Mouse (Mus musculus) kidney, adult 11 months (tissue): ENCODE results near the gene Syngr3.
"Not testable (repeated sequence)": the region's sequence is repeated elsewhere in the genome, so short reads cannot be mapped to it uniquely, and the experiment has no call there.

Experiments
- DNase-seq: peaks from one replicate; pipeline ENCODE4 v3.0.0; 2022

Syngr3 gene

DNA sequence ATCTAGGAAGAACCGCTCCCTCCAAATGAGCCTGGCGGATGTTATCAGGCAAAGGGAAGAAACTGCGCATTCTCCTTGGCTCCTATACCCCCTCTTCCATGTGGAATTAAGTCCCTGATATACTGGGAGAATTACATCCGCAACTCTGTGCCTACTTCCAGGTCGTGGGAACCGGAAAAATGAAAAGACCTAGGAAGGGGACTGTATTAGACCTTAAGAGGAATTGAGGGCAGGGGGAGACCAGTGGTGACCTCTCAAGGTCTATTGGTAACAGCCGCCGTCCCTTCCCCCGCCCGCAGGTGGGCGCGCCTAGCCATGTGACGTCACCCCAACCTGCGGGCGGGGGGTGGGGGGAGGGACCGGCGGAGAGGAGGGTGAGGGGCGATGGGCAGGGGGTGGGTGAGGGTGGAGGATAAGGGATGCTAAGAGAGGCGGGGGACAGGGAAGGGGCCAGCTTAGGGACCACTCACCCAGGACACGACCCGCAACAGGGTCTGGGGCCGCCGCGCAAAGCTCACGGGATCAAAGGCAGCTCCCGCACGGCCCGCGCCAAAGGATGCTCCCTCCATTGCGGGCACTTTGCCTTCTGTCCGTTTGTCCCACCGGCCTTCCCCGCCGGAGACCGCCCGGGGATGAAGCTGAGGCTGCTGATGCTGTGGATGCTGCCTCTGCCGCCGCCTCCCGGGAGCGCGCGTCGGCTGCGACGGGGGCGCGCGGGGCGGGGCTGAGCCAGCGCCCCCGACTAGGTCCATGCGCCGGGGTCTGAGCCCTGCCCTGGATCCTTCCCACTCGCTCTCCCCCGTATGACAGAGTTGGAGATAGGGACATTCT is at the start of gene Syngr3:
TSS of gene Syngr3 (minus strand) at position 705 of the 831 bp plus-strand sequence.
- DNase-seq, result no peak

DNA sequence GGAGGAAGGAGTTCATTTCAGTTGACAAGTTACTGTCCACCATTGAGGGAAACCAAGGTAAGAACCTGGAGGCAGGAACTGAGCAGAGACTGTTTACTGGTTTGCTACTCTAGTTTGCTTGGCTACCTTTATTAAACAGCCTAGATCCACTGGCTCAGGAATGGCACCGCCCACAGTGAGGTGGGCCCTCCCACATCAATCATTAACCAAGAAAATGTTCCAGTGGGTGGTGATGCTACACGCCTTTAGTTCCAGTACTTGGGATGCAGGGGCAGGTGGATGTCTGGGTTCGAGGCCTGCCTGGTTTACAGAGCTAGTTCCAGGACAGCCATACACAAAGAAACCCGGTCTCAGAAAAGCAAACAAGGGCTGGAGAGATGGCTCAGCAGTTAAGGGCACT is 48.5 kb upstream of the Syngr3 start:
- peak; percentile 81 for DNase-seq

DNA sequence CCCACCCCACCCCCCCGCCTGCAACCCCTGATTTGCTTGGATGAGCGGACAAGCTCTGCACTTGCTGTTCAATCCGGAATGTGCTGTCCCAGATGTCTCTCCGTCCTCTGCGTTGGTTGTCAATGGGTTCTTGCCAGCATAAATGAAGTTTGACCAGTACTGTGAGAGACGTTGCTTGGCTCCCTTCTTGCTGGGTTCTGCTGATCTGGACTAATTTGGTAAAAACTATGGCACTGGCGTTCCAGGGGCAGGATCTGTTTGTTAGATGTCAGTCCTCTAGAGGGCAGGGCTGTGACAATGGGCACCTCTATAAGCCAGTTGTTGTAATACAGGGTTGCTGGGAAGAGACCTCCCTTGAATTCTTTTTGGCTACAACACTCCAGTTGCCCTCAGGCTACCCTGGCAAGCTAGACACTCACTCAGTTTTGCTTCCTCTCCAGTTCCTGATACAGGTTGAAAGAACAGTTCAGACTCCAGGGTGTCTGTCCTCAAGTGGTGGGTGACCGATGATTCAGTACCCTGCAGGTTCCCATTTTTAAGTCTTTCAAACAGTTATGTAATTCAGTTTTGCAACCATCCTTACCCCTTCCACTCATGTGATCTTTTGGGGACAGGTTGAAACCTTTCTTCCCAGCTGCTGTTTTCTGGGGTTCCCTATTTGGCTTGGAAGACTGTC is 47.5 kb upstream of the Syngr3 start:
- DNase-seq, result peak; percentile 68

GRCm38 (mm10) chr17:24736330-24737051 is 46.7 kb upstream of the Syngr3 start, which contains the start of gene Msrb1:
Msrb1 (plus strand) TSS chr17:24736642.
- DNase-seq, result peak; percentile 99

DNA sequence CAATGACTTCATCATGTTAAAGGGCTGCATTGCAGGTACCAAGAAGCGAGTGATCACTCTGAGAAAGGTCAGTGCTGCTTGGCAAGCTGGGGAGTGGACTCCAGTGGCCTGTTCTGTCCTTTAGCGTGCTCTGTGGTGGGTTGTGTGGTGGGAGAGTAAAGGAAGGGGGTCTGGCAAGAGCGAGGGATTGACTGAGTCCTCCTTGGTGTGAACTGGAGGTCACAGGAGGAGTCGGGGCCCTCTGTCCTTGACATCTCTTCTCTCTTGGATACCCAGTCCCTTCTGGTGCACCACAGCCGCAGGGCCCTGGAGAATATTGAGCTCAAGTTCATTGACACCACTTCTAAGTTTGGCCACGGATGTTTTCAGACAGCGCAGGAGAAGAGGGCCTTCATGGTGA is 45.7 kb upstream of the Syngr3 start:
- no peak for DNase-seq

GRCm38 (mm10) chr17:24734513-24734912 is 44.8 kb upstream of the Syngr3 start:
- DNase-seq, result no peak

- DNase-seq, result no peak
These were observed 43.8 kb upstream of the Syngr3 start for GRCm38 (mm10) chr17:24733434-24734050.

DNA sequence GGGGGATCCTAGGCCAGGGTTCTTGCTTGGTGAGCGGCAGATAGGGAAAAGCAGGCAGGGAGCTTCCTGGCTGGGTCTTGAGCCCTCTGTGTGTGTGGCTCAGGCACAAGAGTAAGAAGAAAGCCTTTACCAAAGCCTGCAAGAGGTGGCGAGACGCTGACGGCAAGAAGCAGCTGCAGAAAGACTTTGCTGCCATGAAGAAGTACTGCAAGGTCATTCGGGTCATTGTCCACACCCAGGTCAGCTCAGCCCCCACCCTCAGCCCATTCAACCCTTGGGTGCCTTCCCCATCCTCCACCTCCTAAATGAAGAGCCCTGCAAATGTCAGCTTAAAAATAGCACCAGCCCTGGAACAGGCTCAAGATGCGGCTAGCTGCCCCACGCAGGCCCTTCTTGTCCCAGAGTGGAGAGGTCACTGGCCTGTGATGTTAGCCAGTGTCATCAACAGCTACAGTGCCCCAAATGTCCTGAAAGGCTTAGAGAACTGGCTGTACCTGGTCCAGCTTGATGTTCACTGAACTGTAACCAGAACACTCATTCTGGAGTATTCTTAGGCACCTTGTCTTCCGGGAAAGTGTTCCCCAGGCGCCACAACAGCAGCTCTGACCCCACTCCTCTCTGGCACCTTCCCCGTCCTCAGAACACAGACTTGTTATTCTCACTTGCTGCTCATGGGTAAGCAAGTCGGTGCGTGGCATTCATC is 42.6 kb upstream of the Syngr3 start:
- DNase-seq, result no peak

- no peak for DNase-seq
These were observed 41.0 kb upstream of the Syngr3 start for GRCm38 (mm10) chr17:24730787-24731186.

DNA sequence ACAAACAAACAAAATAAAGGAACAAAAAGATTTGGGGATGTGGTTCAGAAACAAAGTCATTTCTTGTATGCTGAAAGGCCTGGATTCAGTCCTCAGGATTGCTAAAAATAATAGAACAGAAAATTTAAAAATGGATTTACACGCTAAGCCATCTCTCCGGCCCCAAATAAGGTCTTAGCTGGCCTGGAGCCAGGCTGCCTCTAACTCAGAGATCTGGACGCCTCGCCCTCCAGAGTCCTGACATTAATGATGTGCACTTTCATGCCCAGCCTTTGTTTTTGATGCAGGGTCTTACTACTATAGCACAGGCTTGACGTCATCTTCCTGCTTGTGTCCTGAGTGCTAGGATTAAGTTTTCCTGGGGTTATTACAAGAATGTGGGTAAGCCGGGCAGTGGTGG is 39.3 kb upstream of the Syngr3 start:
- no peak for DNase-seq

- no peak for DNase-seq
These were observed 38.4 kb upstream of the Syngr3 start for GRCm38 (mm10) chr17:24728184-24728583.

- DNase-seq, result no peak
These were observed 37.9 kb upstream of the Syngr3 start, which contains the start of gene Rpl3l for GRCm38 (mm10) chr17:24727618-24728017. Rpl3l (plus strand) TSS chr17:24727820.

DNA sequence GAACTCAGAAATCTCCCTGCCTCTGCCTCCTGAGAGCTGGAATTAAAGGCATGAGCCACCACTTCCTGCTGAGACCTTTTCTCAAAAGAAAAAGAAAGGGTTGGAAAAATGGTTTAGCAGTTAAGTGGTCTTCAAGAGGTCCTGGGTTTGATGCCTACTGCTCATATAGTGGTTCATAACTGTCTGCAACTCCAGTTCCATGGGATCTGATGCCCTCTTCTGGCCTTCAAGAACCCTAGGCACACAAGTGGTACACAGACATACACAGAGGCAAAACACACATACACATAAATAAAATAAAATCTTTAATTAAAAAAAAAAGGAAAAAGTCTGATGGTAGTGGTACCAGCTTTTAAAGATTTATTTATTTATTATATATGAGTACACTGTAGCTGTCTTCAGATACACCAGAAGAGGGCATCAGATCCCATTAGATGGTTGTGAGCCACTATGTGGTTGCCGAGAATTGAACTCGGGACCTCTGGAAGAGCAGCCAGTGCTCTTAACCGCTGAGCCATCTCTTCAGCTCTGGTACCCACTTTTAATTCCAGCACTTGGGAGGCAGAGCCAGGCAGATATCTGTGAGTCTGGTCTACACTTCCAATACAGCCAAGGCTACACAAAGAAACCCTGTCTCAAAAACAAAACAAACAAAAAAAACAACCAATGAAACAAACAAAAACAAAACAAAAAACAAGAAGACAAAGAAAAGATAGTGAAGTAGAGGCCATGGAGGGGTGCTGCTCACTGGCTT is 36.1 kb upstream of the Syngr3 start:
- DNase-seq, result no peak

DNA sequence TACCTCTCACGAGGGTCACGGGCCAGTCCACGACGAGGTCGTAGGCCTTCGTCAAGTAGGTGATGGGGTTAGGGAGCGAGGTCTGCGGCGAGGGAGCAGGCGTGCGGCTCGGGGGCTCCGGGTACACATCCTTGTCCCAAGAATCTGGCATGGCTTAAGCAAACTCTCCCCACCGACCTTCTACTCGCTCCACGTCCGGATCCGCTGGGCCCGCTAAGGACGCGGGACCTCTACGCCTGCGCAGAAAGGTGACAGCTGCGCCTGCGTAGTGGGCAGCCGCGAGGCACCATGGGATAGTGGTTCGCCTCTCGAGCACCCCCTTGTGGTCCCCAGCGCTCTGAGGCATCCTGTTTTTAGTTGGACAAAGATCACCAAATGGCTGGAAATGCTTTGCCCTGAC is 34.4 kb upstream of the Syngr3 start, which contains the start of gene Ndufb10:
TSS of gene Ndufb10 (minus strand) at position 295 of the 400 bp plus-strand sequence.
- DNase-seq, result peak; percentile 94

GRCm38 (mm10) chr17:24723881-24724180 is 34.1 kb upstream of the Syngr3 start:
- no peak for DNase-seq

DNA sequence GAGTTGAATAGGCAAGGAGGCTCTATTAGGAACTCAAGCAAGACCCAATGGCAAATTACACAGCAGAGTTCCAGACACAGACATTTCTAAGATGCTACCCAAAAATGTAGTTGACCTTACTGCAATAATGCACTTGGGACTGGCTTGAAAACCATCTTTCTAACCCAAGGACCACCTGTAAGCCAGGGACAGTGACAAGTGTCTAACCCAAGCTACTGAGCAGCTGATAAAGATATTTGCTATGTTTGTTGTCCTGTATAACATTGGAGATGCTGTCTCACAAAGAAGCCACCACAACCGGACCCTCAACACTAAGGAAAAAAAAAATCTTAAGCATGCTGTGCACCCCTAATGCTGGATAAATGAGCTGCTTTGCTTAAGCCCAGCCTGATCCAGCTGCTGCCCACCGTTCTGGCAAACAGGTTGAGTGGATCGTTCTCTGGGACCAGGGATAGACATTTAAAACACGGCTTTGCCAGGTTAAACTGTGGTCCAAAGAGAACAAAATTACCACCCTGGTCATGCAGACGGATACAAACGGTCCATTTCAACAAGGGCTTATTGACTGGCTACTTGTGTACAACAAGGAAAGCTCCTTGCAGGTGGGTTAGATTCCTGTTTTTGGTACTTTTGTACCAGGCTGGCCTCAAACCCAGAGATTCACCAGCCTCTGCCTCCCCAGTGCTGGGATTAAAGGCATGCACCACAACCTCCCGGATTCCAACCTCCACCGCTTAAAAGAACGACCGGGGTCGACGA is 33.5 kb upstream of the Syngr3 start:
- DNase-seq, result no peak

- no peak for DNase-seq
These were observed 32.6 kb upstream of the Syngr3 start for GRCm38 (mm10) chr17:24722220-24722924.

GRCm38 (mm10) chr17:24721383-24721955 is 31.7 kb upstream of the Syngr3 start:
- DNase-seq, result not testable (repeated sequence)

- DNase-seq, result not testable (repeated sequence)
These were observed 30.9 kb upstream of the Syngr3 start for GRCm38 (mm10) chr17:24720616-24721015.
